Mouse (Mus musculus) ES-Bruce4 (cell line): ENCODE data around the gene Vsig8.

Experiments used
- CTCF ChIP-seq: IDR thresholded peaks from one replicate; pipeline ENCODE4 v1.8.1; 2011; ENCODE audit warnings: low read depth, low read length
- POLR2A ChIP-seq: IDR thresholded peaks from one replicate; pipeline ENCODE4 v1.8.1; 2011; ENCODE audit warnings: low read length; ENCODE audit not compliant: insufficient read depth

DNA sequence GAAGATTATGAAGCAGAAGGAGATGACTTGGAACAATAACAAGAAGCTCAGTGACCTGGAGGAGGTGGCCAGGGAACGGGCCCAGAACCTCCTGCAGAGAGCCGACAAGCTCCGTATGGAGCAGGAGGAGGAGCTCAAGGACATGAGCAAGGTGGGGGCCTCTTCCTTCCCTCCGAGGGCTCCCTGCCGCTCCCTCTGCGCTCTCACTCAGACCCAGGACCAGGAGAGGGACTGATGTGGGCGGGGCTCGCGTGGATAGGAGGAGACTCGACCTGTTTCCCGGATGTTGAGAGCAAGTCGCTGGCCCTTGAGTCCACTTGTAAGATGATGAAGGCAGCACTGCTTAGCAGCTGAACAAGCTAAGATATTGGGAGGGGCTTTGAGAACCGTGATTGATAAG is 23.2 kb upstream of the Vsig8 start:
- TF ChIP-seq CTCF (no peak), POLR2A (no peak)
